Mouse (Mus musculus): ENCODE results near the gene Ogg1.

Ogg1 gene

GRCm38 (mm10) chr6:113326533-113327315 is at the start of gene Ogg1:
TSS of gene Ogg1 (plus strand) at chr6:113326972.
- peak; percentile 98 to 99 for DNase-seq

- DNase-seq = no peak
Measured at GRCm38 (mm10) chr6:113281676-113282075, 45.1 kb upstream of the Ogg1 start.

GRCm38 (mm10) chr6:113282101-113282802 is 44.5 kb upstream of the Ogg1 start, which contains the start of gene Cpne9:
TSS of gene Cpne9 (plus strand) at chr6:113282307.
- DNase-seq = peak in 1 of 2 experiments; percentile 29

GRCm38 (mm10) chr6:113282969-113283368 is 43.8 kb upstream of the Ogg1 start:
- peak in 1 of 2 experiments; percentile 24 for DNase-seq

GRCm38 (mm10) chr6:113283500-113283899 is 43.3 kb upstream of the Ogg1 start:
- DNase-seq = no peak

GRCm38 (mm10) chr6:113284931-113285330 is 41.8 kb upstream of the Ogg1 start:
- no peak for DNase-seq

GRCm38 (mm10) chr6:113286316-113286715 is 40.5 kb upstream of the Ogg1 start:
- no peak for DNase-seq

- DNase-seq = no peak
Measured at GRCm38 (mm10) chr6:113287236-113287635, 39.5 kb upstream of the Ogg1 start.

GRCm38 (mm10) chr6:113289346-113289745 is 37.4 kb upstream of the Ogg1 start:
- no peak for DNase-seq

- DNase-seq = no peak
Measured at GRCm38 (mm10) chr6:113290346-113290745, 36.4 kb upstream of the Ogg1 start.

GRCm38 (mm10) chr6:113292938-113293337 is 33.8 kb upstream of the Ogg1 start:
- DNase-seq = no peak

GRCm38 (mm10) chr6:113296046-113296445 is 30.7 kb upstream of the Ogg1 start:
- DNase-seq = no peak

GRCm38 (mm10) chr6:113296639-113297038 is 30.1 kb upstream of the Ogg1 start:
- DNase-seq = no peak

GRCm38 (mm10) chr6:113301350-113301749 is 25.4 kb upstream of the Ogg1 start:
- no peak for DNase-seq

- DNase-seq = peak in 1 of 2 experiments; percentile 16
Measured at GRCm38 (mm10) chr6:113302258-113302657, 24.5 kb upstream of the Ogg1 start.

GRCm38 (mm10) chr6:113306322-113306985 is 20.3 kb upstream of the Ogg1 start:
- peak; percentile 100 for DNase-seq

GRCm38 (mm10) chr6:113306986-113307349 is 19.8 kb upstream of the Ogg1 start, which contains the start of gene Brpf1:
TSS of gene Brpf1 (plus strand) at chr6:113307137.
- DNase-seq = no peak

- DNase-seq = peak; percentile 71
Measured at GRCm38 (mm10) chr6:113307481-113308121, 19.2 kb upstream of the Ogg1 start.

- DNase-seq = peak; percentile 27 to 39
Measured at GRCm38 (mm10) chr6:113308141-113308540, 18.6 kb upstream of the Ogg1 start.

- no peak for DNase-seq
Measured at GRCm38 (mm10) chr6:113315972-113316371, 10.8 kb upstream of the Ogg1 start.

- DNase-seq = no peak
Measured at GRCm38 (mm10) chr6:113329396-113329795, 2.6 kb downstream of the Ogg1 start.

GRCm38 (mm10) chr6:113330547-113330946 is 3.8 kb downstream of the Ogg1 start:
- DNase-seq = peak in 1 of 2 experiments; percentile 31

- DNase-seq = no peak
Measured at GRCm38 (mm10) chr6:113331721-113332120, 4.9 kb downstream of the Ogg1 start.

Measured in lung, postnatal 4 days (tissue).